Mouse (Mus musculus) cortical plate, adult 2 months (tissue): ENCODE measurements around the gene Arhgap44. TPM values are rescaled to one million over a fixed set of nuclear protein-coding genes. Genes with fewer than 3 reads are reported as not detected.

Experiments used
- H3K27ac ChIP-seq: fragments of 200-500 bp; 2 replicates; pipeline ENCODE4 v1.5.1; 2012; ENCODE audit warnings: low read length, control low read depth, inconsistent platforms; ENCODE audit not compliant: insufficient read depth
- H3K4me1 ChIP-seq: fragments of 200-500 bp; 2 replicates; pipeline ENCODE4 v1.6.1; 2011; ENCODE audit warnings: low read length; ENCODE audit not compliant: control insufficient read depth, insufficient read depth
- H3K4me3 ChIP-seq: fragments of 200-500 bp; 2 replicates; pipeline ENCODE4 v1.5.1; 2011; ENCODE audit warnings: mild to moderate bottlenecking, low read length, control low read depth; ENCODE audit not compliant: insufficient read depth
- CTCF ChIP-seq: fragments of 200-500 bp; IDR thresholded peaks from 2 replicates; pipeline ENCODE4 v1.5.1; 2011; ENCODE audit warnings: mild to moderate bottlenecking, control low read depth, low read length; ENCODE audit not compliant: insufficient read depth; ENCODE audit errors: extremely low read depth
- POLR2A ChIP-seq: fragments of 200-500 bp; IDR thresholded peaks from 2 replicates; pipeline ENCODE4 v1.6.1; 2011; ENCODE audit warnings: mild to moderate bottlenecking, low read length, control low read depth; ENCODE audit not compliant: insufficient read depth; ENCODE audit errors: extremely low read depth
- polyA plus RNA-seq: library from polyadenylated mRNA; depleted of rRNA; stranded (reverse); fragments of >200 nt; gene quantifications from 2 replicates; pipeline ENCODE4 v1.2.3, GENCODE M21; 2012

Gene Arhgap44
- polyA plus RNA-seq, 1 experiment, result 61.1 TPM

- H3K27ac ChIP-seq, result no peak overlapping the region
- no peaks in the 10 kb centered on the region for H3K4me1 ChIP-seq
- no peak for TF ChIP-seq CTCF
- no peak for TF ChIP-seq POLR2A
- H3K4me3 ChIP-seq, result no peak overlapping the region
Measured at GRCm38 (mm10) chr11:65185114-65185513, 22.4 kb upstream of the Arhgap44 start.

- Histone ChIP-seq H3K4me3 (no peak overlapping the region), H3K4me1 (no peaks in the 10 kb centered on the region), H3K27ac (no peak overlapping the region)
- TF ChIP-seq POLR2A (no peak), CTCF (no peak)
Measured at GRCm38 (mm10) chr11:65170121-65170750, 7.5 kb upstream of the Arhgap44 start.

- peak overlapping the region; percentile 92 for H3K4me3 ChIP-seq
- TF ChIP-seq POLR2A (no peak), CTCF (no peak)
- peaks cover 6% of the 10 kb centered on the region; the same call in 1 of the 2 replicates for H3K4me1 ChIP-seq
- peak overlapping the region; percentile 45 for H3K27ac ChIP-seq
Measured at GRCm38 (mm10) chr11:65161881-65162766, 637 bp downstream of the Arhgap44 start.

- Histone ChIP-seq H3K27ac (peak overlapping the region; percentile 21; the same call in 1 of the 2 replicates), H3K4me1 (peaks cover 8% of the 10 kb centered on the region; the same call in 1 of the 2 replicates), H3K4me3 (peak overlapping the region; percentile 92)
- TF ChIP-seq POLR2A, result no peak
- TF ChIP-seq CTCF, result no peak
Measured at GRCm38 (mm10) chr11:65160991-65161880, 1.5 kb downstream of the Arhgap44 start.

GRCm38 (mm10) chr11:65159791-65160190 is 3.0 kb downstream of the Arhgap44 start, which contains the start of gene 1700086D15Rik:
Gene 1700086D15Rik, minus strand, starts transcription at chr11:65159891.
- no peak within 1 kb of the TSS for H3K27ac ChIP-seq
- H3K4me1 ChIP-seq, result peaks cover 8% of the 10 kb centered on the region; the same call in 1 of the 2 replicates
- TF ChIP-seq CTCF, result no peak
- TF ChIP-seq POLR2A, result no peak
- H3K4me3 ChIP-seq, result peak within 1 kb of the TSS; percentile 92; the same call in 1 of the 2 replicates

GRCm38 (mm10) chr11:65158658-65158990 is 4.1 kb downstream of the Arhgap44 start:
- TF ChIP-seq CTCF (no peak), POLR2A (no peak)
- Histone ChIP-seq H3K4me1 (peaks cover 8% of the 10 kb centered on the region; the same call in 1 of the 2 replicates), H3K4me3 (no peak overlapping the region), H3K27ac (no peak overlapping the region)

- peaks cover 8% of the 10 kb centered on the region; the same call in 1 of the 2 replicates for H3K4me1 ChIP-seq
- no peak for TF ChIP-seq POLR2A
- no peak for TF ChIP-seq CTCF
- no peak overlapping the region for H3K27ac ChIP-seq
- no peak overlapping the region for H3K4me3 ChIP-seq
Measured at GRCm38 (mm10) chr11:65157966-65158657, 4.6 kb downstream of the Arhgap44 start.

GRCm38 (mm10) chr11:65153006-65153405 is 9.8 kb downstream of the Arhgap44 start:
- Histone ChIP-seq H3K4me3 (no peak overlapping the region), H3K27ac (no peak overlapping the region), H3K4me1 (peaks cover 10% of the 10 kb centered on the region)
- TF ChIP-seq CTCF (no peak), POLR2A (no peak)

- Histone ChIP-seq H3K4me1 (peaks cover 7% of the 10 kb centered on the region), H3K27ac (no peak overlapping the region), H3K4me3 (no peak overlapping the region)
- TF ChIP-seq POLR2A (no peak), CTCF (no peak)
Measured at GRCm38 (mm10) chr11:65148441-65148840, 14.3 kb downstream of the Arhgap44 start.
